Mouse (Mus musculus) embryonic facial prominence, embryonic 12.5 days (tissue): ENCODE data around the gene Slco1a5. TPM values are rescaled to one million over a fixed set of nuclear protein-coding genes. Genes with fewer than 3 reads are reported as not detected.

Experiments
- ATAC-seq: fragments of 200-750 bp; cut with Nextera tagmentation; 2 replicates; pipeline ENCODE4 v1.8.0; 2017; ENCODE audit not compliant: insufficient number of reproducible peaks, insufficient read depth, low FRiP score, low TSS enrichment
- H3K27ac ChIP-seq: fragments of 300-500 bp; sonication (generic); 2 replicates; pipeline ENCODE4 v1.5.1; 2016; ENCODE audit warnings: mild to moderate bottlenecking
- H3K27me3 ChIP-seq: fragments of 300-500 bp; sonication (generic); 2 replicates; pipeline ENCODE4 v1.6.1; 2016; ENCODE audit warnings: mild to moderate bottlenecking, moderate library complexity
- H3K36me3 ChIP-seq: fragments of 300-500 bp; sonication (generic); 2 replicates; pipeline ENCODE4 v1.6.1; 2016; ENCODE audit warnings: mild to moderate bottlenecking
- H3K4me1 ChIP-seq: fragments of 300-500 bp; sonication (generic); 2 replicates; pipeline ENCODE4 v1.6.1; 2016
- H3K4me2 ChIP-seq: fragments of 300-500 bp; sonication (generic); replicated peaks from 2 replicates; pipeline ENCODE4 v1.6.1; 2016; ENCODE audit warnings: mild to moderate bottlenecking, moderate library complexity
- H3K4me3 ChIP-seq: fragments of 300-500 bp; sonication (generic); 2 replicates; pipeline ENCODE4 v1.5.1; 2016; ENCODE audit warnings: mild to moderate bottlenecking
- H3K9ac ChIP-seq: fragments of 300-500 bp; sonication (generic); 2 replicates; pipeline ENCODE4 v1.6.1; 2016; ENCODE audit warnings: mild to moderate bottlenecking, moderate library complexity
- H3K9me3 ChIP-seq: fragments of 300-500 bp; sonication (generic); 2 replicates; pipeline ENCODE4 v1.6.1; 2016; ENCODE audit warnings: mild to moderate bottlenecking, moderate library complexity
- WGBS: fragments of 180-500 bp; shearing (Covaris S2); methylation state at CpG from one replicate; pipeline ENCODE4 v1.1.7; 2016; 5-methylcytosine and 5-hydroxymethylcytosine counted together
- polyA plus RNA-seq: library from polyadenylated mRNA; unstranded; fragments of >200 nt; fragmentation: Nextera tagmentation; extraction: Ambion mirVana; gene quantifications from 2 replicates; pipeline ENCODE4 v1.2.1, GENCODE M21; 2016

Gene Slco1a5
- polyA plus RNA-seq, 1 experiment from 2014 or later, result not detected

DNA sequence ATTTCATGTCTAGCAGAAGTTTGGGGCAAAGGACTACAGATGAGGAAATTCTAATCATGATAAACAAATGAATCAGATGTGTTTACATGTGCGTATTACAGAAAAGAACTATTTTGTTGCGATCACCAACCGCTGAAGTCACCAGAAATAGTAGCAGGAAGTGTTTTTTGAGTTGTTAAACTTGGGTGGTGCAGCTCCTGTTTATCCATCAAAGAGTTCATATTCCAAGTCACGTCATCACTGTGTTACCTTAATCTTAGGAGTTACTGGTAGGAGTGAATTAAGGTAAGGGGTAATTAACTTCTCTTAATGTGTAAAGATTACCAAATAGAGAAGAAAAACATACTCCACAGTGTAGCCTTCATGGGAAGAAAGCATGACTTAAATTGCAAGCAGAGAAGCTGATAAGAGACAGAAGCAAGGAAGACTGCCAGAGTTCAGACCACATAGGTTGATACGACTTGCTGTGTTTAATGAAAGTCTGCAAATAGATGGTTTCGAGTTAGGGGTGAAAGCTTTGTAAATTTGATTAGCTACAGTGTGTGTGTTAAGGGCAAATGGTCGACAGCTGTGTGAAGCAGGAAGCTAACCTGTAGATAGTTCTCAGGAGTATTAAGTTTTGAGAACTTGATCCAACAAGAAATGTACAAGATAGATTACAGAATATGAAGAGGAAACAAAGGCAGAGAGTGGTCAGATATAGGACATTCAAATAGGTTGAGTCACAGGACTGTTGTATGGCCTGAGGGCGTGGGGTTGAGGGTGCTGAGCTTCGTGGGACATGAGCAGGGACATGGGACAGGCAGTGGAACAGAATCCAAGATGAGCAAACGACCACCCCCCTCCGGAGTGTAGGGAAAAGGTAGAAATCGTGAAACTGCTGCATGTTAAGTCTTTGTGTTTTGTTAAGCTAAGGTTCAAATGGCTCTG lies 23.7 kb upstream of the Slco1a5 start:
- peak overlapping the region; percentile 62 for H3K4me3 ChIP-seq
- no peak overlapping the region for H3K27ac ChIP-seq
- whole genome bisulfite sequencing, result 47% methylated on average over 12 of the region's 12 CpGs

DNA sequence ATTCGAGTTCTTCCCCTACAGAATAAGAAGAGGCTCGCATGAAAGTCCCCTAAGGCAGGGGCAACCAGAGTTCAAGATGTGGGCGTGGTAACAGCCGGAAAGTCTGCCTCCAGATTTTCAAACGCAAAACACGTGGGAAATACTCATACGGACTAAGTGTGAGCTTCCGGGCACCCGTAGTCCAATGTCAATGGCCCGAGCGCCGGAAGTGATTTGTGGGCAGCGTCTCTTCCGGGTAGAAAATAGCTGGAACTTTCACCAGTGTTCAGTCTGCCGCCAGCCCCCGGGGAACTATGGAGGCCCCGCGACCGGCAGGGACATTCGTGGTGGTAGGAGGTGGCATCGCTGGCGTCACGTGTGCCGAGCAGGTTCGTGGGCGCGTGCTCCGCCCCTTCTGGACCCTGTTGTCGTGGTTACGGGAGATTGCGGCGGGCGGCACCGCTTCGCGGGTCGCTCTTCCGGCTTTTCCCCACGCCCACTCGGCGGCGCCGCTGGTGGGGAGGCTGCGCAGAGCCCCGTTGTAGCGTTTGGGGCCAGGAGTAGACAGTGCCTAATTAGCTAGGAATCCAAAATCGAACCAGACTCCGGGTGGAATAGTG lies 22.8 kb upstream of the Slco1a5 start, which contains the start of gene Pyroxd1:
Gene Pyroxd1, plus strand, starts transcription at position 215 of the 599 bp plus-strand sequence.
- WGBS, result under 1% methylated on average over 48 of the region's 48 CpGs
- peak within 1 kb of the TSS; percentile 60 for H3K9ac ChIP-seq
- peak; percentile 92 for ATAC-seq
- H3K4me1 ChIP-seq, result peaks cover 8% of the 10 kb centered on the region
- no peaks in the 10 kb centered on the region for H3K27me3 ChIP-seq
- peak within 1 kb of the TSS; percentile 62 for H3K4me3 ChIP-seq
- peak within 1 kb of the TSS; percentile 55 for H3K4me2 ChIP-seq
- H3K9me3 ChIP-seq, result no peaks in the 10 kb centered on the region
- peak within 1 kb of the TSS; percentile 69 for H3K27ac ChIP-seq
- peaks cover 6% of the 10 kb centered on the region; the same call in 1 of the 2 replicates for H3K36me3 ChIP-seq

More for the DNA sequence above, 23.7 kb upstream of the Slco1a5 start:
- Histone ChIP-seq H3K4me1 (peaks cover 8% of the 10 kb centered on the region), H3K9ac (peak overlapping the region; percentile 60; the same call in 1 of the 2 replicates), H3K9me3 (no peaks in the 10 kb centered on the region), H3K36me3 (peaks cover 12% of the 10 kb centered on the region; the same call in 1 of the 2 replicates), H3K27me3 (no peaks in the 10 kb centered on the region), H3K4me2 (peak overlapping the region; percentile 55)
- no peak for ATAC-seq

DNA sequence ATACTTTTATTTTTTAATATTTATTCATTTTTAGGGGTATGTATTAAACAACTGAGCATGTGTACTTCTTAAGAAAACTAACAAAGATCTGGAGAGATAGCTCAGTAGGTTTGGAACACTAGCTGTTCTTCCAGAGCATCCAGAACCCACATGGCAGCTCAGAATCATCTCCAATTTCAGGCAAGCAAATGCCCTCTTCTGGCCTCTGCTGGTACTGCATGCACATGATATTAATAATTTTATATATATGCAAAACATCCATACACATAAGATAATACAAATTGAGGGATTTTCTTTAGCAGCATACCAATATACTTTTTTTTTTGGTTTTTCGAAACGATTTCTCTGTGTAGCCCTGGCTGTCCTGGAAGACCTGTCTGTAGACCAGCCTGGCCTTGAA lies 20.8 kb upstream of the Slco1a5 start:
- 73% methylated on average over 2 of the region's 2 CpGs for WGBS
- no peak for ATAC-seq
- Histone ChIP-seq H3K4me3 (no peak overlapping the region), H3K4me1 (peaks cover 8% of the 10 kb centered on the region), H3K27ac (no peak overlapping the region), H3K36me3 (no peaks in the 10 kb centered on the region), H3K27me3 (no peaks in the 10 kb centered on the region), H3K9me3 (no peaks in the 10 kb centered on the region), H3K4me2 (no peak overlapping the region), H3K9ac (no peak overlapping the region)

DNA sequence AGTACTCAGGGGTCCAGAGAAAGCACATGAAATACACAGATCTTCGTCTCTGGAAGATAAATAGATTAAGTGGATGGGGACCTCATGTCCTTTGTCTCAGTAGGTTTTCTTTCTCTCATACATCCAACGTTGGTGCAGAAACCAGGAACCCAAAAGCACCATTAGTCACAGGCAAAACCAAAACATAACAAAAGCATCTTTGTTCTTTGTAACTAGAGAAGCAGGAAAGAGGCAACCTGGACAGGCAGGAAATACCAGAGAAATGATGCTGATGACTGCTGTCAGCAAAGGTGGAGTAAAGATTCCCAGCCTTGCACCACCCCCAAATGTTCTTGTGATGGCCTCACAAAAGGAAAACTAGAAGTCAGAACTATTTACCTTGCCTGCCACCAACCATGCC lies 16.8 kb upstream of the Slco1a5 start:
- Histone ChIP-seq H3K27ac (no peak overlapping the region), H3K9me3 (no peaks in the 10 kb centered on the region), H3K9ac (no peak overlapping the region), H3K4me2 (no peak overlapping the region), H3K4me3 (no peak overlapping the region), H3K36me3 (no peaks in the 10 kb centered on the region), H3K4me1 (no peaks in the 10 kb centered on the region), H3K27me3 (no peaks in the 10 kb centered on the region)
- ATAC-seq, result no peak
- 12% methylated on average over 2 of the region's 2 CpGs for WGBS

DNA sequence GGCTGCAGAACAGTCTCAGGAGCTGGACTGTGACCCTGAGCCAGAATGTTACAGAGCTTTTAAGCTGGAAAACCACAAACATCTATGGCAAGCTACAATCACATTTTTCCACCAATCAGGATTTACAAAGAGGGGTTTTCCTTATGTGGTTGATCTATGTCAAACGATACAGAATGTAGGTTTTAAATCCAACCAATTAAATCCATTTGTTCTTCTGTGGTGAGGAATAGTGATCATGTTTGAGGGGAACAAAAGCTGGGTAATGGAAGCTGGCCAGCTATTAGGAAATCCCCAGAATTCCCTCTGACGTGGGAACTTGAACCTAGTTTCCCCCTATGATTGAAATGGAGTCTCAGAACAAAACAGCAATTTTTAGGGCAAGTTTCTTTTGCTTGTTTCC lies 16.2 kb upstream of the Slco1a5 start:
- Histone ChIP-seq H3K27ac (no peak overlapping the region), H3K27me3 (no peaks in the 10 kb centered on the region), H3K9me3 (no peaks in the 10 kb centered on the region), H3K9ac (no peak overlapping the region), H3K4me1 (no peaks in the 10 kb centered on the region), H3K4me2 (no peak overlapping the region), H3K36me3 (no peaks in the 10 kb centered on the region), H3K4me3 (no peak overlapping the region)
- 74% methylated on average over 2 of the region's 2 CpGs for WGBS
- no peak for ATAC-seq

DNA sequence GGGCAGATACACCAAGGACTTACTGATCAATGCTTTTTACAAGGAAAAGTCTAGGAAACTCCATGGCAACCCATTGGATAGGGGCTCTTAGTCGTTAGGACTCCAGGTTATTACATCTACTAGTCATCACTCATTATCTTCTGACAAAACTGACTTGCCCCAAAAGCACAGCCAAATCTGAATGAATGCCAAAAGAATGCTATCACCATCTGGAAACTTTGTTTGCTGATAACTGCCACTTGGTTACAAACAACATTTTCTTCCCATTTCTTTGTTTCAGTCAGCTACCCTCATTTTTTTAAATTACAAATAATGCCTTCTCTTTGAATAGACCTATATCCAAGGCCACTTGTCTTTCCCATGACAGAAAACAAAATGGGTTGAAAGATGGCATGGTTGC lies 6.4 kb upstream of the Slco1a5 start:
- ATAC-seq, result no peak
- no peak overlapping the region for H3K9ac ChIP-seq
- no peaks in the 10 kb centered on the region for H3K36me3 ChIP-seq
- H3K27me3 ChIP-seq, result no peaks in the 10 kb centered on the region
- WGBS, result 69% methylated on average over 1 of the region's 1 CpGs
- H3K4me2 ChIP-seq, result no peak overlapping the region
- no peak overlapping the region for H3K4me3 ChIP-seq
- no peaks in the 10 kb centered on the region for H3K4me1 ChIP-seq
- H3K27ac ChIP-seq, result no peak overlapping the region
- no peaks in the 10 kb centered on the region for H3K9me3 ChIP-seq

DNA sequence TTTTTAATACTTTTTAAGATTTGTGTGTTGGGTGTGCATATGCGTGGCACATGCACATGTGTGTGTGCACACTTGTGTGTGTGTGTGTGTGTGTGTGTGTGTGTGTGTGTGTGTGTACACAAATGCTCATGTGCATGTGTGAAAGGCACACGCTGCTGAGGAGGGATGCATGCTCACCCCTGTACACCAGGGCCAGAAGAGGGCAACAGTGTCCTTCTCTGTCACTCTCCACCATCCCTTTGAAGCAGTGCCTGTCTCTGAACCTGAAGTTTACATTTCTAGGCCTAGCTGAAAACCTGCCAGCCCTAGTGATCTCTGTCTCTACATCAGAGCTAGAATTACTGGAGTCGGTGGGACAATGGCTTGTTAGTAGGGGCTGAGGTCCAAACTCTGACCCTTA lies 3.8 kb upstream of the Slco1a5 start:
- ATAC-seq, result no peak; the same call in 1 of the 2 replicates
- H3K9ac ChIP-seq, result no peak overlapping the region
- 76% methylated on average over 3 of the region's 3 CpGs for WGBS
- H3K27ac ChIP-seq, result no peak overlapping the region
- no peak overlapping the region for H3K4me2 ChIP-seq
- H3K27me3 ChIP-seq, result no peaks in the 10 kb centered on the region
- H3K9me3 ChIP-seq, result no peaks in the 10 kb centered on the region
- no peak overlapping the region for H3K4me3 ChIP-seq
- no peaks in the 10 kb centered on the region for H3K4me1 ChIP-seq
- no peaks in the 10 kb centered on the region for H3K36me3 ChIP-seq

DNA sequence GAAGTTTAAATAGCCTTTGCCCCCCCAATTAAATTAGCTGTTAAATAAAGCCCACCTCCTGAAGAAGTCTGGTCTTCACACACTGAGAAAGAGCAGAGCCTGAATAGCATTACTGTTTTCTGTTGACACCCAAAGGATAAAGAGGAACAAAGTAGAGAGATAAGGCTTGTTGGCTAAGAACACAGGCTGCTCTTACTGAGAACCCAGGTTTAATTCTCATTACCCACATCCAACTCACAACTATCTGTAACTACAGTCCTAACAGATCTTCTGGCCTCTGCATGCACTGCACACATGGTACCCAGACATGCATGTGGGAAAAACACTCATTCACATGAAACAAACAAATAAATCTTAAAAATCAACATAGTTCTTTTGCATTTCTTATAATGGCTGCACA lies 5.7 kb downstream of the Slco1a5 start:
- Histone ChIP-seq H3K4me2 (no peak overlapping the region), H3K27me3 (no peaks in the 10 kb centered on the region), H3K36me3 (no peaks in the 10 kb centered on the region), H3K9ac (no peak overlapping the region), H3K4me3 (no peak overlapping the region), H3K27ac (no peak overlapping the region), H3K9me3 (no peaks in the 10 kb centered on the region), H3K4me1 (no peaks in the 10 kb centered on the region)
- ATAC-seq, result no peak

DNA sequence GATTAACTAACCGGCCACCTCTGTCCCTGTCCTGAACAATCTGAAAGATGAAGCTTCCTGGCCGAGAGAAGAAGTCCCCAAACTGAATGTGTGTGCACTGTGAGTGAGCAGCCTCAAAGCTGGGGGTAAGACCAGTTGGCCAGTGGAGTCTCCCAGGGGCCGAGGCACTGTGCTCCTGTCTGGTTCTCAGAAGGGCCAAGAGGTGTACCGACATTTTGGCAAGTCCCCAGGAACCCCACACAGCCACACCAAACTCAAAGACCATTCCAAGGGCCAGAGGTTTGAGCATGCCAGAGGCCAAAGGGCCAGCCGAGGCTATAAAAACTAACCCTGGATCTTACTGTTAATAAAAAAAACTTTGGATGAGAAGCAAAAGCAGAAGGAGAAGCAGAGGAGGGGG lies 8.5 kb downstream of the Slco1a5 start:
- ATAC-seq, result no peak
- H3K27me3 ChIP-seq, result no peaks in the 10 kb centered on the region
- H3K27ac ChIP-seq, result no peak overlapping the region
- peaks cover 4% of the 10 kb centered on the region for H3K9me3 ChIP-seq
- no peak overlapping the region for H3K4me3 ChIP-seq
- H3K36me3 ChIP-seq, result no peaks in the 10 kb centered on the region
- no peaks in the 10 kb centered on the region for H3K4me1 ChIP-seq
- H3K9ac ChIP-seq, result no peak overlapping the region
- no peak overlapping the region for H3K4me2 ChIP-seq
- 76% methylated on average over 5 of the region's 5 CpGs for WGBS

DNA sequence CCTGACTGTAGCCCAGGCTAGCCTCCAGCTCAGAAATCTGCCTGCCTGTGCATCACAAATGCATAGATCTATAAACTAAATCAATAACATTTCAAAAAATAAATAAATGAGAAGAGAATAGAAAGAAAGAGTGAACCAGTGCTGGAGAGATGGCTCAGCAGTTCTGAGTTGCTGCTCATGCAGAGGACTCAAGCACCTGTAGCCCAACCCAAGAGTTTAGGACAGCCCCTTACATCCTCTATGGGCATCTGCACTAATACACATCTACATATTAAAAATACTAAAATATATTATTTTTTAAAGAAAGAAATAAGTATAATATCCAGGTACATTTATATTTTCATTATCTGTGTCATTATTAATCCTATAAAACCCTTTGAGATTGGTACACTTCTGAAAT lies 17.7 kb downstream of the Slco1a5 start:
- Histone ChIP-seq H3K9me3 (peaks cover 4% of the 10 kb centered on the region), H3K27me3 (no peaks in the 10 kb centered on the region), H3K4me1 (no peaks in the 10 kb centered on the region), H3K4me3 (no peak overlapping the region), H3K4me2 (no peak overlapping the region), H3K9ac (no peak overlapping the region), H3K27ac (no peak overlapping the region), H3K36me3 (no peaks in the 10 kb centered on the region)
- no peak for ATAC-seq

DNA sequence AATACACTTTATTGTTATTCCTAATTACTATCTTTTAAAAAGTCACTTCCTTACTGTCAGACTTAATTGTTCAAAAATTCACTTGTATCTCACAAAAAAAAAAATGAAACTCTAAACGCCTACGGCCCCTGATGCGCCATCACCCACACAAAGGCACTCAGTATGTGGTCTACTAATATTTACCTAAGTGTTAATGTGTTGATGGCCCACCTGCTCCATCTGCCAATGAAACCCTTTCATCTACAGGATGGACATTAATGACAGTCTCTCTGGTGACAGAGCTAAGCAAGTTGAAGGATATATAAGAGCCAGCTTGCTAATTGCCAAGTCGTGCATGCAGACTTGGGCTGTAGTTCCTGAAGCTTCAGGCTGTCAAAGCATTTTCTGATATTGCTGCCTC lies 24.7 kb downstream of the Slco1a5 start, which contains the start of gene Iapp:
Gene Iapp, plus strand, starts transcription at position 326 of the 400 bp plus-strand sequence.
- Histone ChIP-seq H3K4me2 (no peak within 1 kb of the TSS), H3K9ac (no peak within 1 kb of the TSS), H3K4me1 (no peaks in the 10 kb centered on the region), H3K27ac (no peak within 1 kb of the TSS), H3K36me3 (no peaks in the 10 kb centered on the region), H3K27me3 (no peaks in the 10 kb centered on the region), H3K9me3 (no peaks in the 10 kb centered on the region), H3K4me3 (no peak within 1 kb of the TSS)
- ATAC-seq, result no peak
- 59% methylated on average over 4 of the region's 4 CpGs for WGBS
